Mouse (Mus musculus) thymus, postnatal 0 days (tissue): ENCODE results near the gene Cdc42ep2. TPM values are rescaled to one million over a fixed set of nuclear protein-coding genes. Genes with fewer than 3 reads are reported as not detected.
"Not testable (repeated sequence)": the region's sequence is repeated elsewhere in the genome, so short reads cannot be mapped to it uniquely, and the experiment has no call there.

Experiments
- DNase-seq: peaks from one replicate; pipeline ENCODE4 v3.0.0-alpha.2; 2015; ENCODE audit warnings: low spot score
- polyA plus RNA-seq: library from polyadenylated mRNA; unstranded; fragments of >200 nt; fragmentation: Nextera tagmentation; extraction: Ambion mirVana; gene quantifications from 2 replicates; pipeline ENCODE4 v1.2.1, GENCODE M21; 2015

Cdc42ep2 gene
- polyA plus RNA-seq, 1 experiment from 2014 or later: 5.2 TPM

DNA sequence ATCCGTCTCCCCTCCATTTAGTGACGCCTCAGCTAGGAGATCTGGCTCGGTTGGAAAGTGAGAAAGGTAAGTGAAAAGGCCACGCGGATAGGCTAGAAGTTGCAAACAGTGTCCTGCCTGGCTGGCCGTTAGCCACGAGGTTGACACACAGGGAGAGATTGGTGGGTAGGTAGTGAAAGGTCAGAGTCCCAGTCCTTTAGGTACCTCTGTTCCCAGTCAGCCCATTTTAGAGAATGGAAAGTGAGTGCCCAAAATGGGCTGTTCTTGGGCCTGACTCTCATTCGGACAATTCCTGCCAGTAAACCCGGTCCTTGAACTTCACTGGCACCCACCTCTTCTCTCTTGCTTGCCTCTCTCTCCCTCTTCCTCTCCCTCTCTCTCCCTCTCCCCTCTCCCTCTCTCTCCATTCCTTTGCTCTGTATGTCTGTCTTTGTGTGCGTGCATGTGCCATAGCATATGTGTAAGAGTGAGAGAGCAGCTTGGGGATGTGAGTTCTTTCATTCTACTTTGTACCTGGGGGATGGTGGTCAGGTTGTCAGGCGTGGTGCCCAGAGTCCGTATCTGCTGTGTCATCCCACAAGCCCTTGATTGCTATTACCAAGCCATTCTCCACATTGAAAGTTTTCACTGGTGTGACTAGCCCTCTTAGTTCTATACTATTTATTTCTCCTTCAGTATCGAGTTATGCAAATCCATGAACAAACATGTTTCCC, 11.5 kb downstream of the Cdc42ep2 start, which contains the start of gene Dpf2:
Gene Dpf2 (minus strand): TSS at position 4 of the 713 bp plus-strand sequence.
- no peak for DNase-seq

DNA sequence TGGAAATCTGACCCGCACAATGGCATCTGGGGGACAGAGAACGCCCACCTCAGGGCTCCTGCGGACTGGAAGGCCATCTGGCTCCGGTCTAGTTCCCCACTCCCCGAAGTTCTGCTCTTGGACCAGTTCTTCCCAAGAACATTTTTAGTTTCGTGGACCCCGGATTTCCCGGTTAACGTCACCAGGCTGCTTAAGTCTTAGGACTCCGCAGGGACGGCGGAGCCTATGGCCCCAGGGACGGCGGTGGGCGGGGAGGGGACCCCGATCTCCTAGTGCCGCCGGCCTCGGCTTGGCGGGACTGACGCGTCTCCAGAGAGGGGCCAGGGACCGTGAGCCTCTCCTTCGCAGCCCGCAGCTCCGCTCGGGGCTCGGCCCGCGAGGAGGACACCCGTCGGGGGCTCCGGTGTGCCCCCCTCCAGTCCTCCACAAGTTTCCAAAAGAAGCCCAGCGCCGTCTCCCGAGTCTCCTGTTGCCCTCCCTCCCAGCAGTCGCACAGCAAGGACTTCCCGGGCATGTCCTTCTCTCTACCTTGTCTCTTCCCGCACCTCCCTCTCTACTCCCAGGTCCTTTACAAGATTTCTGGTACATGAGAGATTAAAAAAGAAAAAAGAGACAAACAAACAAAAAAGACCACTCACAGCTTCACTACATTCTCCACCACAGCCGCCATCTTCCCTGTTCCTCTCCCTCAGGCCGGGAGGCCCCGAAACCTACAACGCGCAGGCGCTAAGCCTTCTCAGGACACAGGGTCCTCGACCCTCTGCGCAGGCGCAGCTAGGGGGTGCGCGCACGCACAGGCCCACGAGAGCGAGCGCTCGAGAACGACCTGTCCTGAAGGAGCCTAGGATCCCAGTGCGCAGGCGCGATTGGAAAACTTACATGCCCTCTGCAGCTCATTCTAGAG, 12.3 kb downstream of the Cdc42ep2 start:
- peak; percentile 100 for DNase-seq

DNA sequence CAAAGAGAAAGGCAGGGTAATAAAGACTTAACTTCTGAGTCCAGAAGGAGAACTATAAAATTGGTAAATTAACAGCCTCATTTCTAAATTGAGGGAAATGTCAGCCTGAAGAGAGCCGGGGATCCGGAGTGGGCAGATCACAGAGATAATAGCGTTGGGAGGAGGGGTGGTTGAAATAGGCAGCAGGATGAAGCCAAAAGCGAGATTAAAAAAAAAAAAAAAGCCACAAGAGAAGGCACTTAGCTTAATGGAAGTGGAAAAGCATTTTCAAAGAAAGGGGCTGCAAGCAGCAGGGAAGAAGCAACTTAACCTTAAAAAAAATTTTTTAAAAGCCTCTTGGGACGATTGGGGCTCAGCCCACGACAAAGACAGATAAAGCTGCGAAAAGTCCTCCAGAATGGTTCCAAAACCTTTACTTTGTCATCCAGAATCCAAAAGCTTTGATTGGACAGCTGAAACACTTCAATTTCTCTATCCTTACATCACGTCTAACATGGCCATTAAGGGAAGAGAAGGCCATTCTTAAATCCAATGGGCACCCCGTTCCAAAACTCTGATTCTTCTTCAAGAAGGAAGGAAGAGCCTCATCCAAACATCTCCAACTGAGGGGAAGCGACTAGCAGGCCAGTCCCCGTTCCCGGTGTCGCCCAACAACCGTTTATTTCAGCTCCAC, 13.1 kb downstream of the Cdc42ep2 start:
- DNase-seq: peak; percentile 9

DNA sequence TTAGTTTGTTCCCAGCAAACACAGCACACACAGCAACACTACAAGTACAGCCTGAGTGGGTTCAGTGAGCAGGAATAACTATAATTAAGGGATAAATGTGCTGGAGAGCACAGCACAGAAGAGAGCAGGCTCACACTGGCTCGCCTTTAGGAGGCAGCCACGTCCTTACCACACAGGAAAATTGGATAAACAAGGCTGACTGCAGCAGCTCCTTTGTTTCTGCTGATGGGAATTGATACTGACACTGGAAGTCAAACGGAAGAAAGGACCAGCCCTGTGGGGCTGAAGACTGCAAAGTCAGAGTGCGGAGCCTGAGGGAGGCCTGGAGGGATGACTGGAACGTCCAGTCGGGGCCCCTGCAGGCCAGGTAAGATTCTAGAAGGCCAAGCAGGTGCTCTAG, 14.4 kb downstream of the Cdc42ep2 start:
- DNase-seq: no peak

DNA sequence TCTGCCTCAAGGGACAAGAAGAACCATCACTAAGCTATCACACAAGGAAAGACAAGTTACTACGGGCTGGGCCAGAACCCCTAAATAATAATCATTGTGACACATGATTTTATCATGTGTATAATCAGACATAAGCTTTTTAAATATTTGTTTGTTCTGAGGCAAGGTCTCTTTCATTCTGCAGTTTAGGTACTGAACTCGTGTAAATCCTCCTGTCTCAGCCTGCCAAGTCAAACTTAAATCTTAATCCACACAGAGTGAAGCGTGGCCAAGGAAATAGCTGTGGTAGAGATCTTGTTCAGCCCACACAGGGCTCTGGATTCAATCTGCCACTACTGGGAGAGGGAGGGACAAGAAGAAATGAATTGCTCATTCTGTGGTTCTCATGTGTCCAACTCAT, 17.3 kb downstream of the Cdc42ep2 start:
- no peak for DNase-seq

DNA sequence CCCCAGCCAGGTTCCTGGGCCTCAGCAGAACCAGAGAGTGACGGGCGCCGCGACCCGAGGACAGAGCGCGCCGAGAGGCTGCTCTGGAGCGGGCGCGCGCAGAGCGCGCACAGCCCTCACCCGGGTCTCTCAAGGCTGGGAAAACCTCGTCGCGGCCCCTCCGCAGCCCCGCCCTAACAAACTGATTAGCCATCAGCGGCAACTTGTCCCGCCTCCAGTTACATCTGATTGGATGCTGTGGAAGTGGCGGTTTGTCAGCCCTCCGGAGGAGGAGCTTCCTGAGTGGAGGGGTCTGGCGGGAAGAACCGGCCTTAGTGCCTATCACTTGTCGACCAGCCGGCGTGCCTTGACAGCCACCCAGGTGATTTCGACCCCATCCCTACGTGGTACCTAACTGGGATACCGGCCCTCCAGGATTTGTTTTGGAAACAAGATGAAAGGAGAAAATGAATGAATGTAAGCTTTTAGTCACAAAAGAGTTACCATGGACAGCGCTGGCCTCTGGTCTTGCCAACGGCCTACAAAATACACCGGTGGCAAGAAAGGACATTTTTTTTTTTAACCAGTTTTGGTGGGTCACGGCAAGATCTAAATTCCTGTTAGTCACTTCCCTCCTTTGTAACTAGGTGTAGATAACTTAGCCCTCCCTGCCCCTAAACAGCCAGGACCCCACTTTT, 30.5 kb downstream of the Cdc42ep2 start, which contains the start of gene Tigd3:
Gene Tigd3 (minus strand): TSS at position 148 of the 677 bp plus-strand sequence.
- DNase-seq: peak; percentile 97

DNA sequence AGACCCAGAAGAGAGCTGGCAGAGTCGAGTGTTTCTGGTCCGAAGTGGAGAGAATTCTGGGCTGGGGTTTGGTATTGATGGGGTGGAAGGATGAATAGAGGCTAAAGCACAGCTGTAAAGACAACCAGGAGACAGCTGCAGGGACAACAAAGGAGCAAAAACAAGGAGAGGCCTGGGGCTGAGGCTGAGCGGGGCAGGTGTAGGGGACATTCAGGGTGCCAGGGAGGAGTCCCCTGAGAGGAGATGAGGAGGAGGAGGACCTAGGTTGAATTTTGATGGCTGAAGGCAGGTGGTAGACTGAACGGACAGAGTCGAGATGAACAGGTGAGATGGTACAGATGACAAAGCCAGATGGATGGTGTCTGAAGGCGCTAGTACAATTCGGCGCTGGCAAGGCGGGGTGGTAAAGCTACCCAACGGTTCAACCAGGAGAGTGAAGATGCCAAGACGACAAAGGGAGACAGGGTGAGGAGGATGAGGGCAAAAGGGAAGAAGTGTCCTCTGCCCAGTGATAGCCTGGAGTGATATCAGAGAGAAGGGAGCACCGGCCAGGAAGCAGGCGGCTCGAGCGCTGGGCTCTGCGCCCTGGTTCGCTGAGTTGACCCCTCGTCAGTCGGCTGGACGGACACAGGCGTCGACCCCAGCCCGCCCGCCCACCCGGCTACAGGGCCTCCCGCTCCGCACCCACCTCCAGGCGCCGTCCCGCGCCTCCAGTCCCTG, 31.2 kb downstream of the Cdc42ep2 start:
- DNase-seq: peak; percentile 23

DNA sequence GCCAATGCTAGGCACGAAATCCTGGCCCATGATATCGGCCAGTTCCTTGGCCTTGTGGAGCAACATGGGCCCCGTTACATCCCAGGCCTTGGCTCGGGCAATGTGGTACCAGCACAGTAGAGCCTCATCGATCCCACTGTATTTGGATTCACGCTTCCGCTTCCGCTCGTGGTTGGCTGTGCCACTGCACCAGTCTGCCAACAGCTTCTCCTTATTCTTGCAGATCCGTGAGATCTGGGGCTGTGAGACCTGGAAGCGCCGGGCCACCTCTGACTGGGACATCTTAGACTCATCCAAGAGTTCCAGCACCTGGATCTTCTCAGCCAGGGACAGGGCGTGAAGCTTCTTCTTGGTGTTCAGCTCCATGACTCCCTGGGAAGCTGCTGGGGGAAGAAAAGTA, 31.9 kb downstream of the Cdc42ep2 start:
- DNase-seq: no peak

DNA sequence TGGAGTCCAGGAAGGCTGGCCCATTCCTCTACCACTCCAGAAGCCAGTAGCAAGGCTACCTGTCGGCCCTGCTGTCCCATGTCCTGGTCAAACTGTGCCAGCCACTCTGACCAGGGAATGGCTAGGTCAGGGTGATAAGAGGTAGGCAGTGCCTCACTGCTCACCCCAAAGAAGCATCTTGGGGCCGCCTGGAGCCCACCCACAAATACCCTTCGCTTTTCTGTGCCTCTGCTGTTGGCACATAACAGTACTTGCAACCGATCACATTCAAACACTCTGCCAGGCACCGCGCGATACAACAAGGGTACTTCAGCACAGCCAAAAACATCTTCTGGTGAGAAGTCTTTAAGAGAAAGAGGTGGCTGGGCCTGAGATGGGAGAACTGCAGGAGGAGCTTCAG, 32.4 kb downstream of the Cdc42ep2 start:
- no peak for DNase-seq

DNA sequence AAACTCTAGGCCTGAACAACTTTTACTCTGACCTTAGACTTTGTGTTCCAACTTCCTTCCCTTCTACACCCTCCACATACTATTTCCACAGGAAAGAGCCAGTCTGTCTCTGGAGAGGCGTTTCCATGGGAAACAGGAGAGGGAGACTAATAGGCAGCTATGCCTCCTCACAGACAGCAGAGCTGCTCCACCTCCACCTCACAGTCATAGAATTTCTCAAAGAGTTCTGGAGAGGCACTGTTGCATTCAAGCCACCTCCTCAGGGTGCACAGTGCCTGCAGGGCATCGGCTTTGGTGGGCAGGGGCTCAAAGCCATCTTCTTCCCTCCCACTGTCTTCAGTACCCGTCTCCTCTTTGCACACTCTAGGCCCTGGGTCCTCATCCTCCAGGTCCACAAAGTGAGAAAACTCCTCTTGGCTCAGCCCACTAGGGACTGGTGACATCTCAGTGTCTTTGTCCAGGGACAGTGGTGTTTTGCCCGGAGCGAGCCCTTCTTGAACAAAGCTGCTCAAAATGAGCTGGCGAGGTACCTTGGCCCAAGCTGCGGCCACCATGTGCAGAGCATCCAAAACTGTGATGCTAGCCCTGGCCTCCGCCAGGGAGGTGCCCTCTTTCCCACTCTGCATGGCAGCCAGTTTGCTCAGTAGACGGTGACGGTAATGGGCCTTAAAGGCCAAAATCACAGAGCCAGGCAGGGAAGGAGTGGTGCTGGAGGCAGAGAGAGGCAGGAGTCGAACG, 32.9 kb downstream of the Cdc42ep2 start:
- DNase-seq: no peak

DNA sequence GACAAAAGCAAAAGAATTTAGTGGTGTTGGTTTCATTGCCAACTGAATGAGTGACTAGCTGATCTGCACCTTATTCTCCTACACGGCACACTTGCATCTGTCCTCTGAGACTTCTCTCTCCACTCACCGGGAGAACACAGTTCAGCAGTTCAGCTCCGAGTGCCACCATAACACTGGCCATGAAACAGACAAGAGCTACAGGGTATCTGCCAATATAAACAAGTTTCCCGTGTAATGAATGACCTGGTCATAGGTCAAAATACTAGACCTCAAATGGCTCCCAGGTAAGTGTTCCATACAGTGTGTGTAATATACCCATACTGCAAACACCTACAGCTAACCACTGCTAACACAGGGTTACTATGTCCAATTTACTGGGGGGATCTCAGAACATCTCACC, 35.4 kb downstream of the Cdc42ep2 start:
- DNase-seq: no peak

DNA sequence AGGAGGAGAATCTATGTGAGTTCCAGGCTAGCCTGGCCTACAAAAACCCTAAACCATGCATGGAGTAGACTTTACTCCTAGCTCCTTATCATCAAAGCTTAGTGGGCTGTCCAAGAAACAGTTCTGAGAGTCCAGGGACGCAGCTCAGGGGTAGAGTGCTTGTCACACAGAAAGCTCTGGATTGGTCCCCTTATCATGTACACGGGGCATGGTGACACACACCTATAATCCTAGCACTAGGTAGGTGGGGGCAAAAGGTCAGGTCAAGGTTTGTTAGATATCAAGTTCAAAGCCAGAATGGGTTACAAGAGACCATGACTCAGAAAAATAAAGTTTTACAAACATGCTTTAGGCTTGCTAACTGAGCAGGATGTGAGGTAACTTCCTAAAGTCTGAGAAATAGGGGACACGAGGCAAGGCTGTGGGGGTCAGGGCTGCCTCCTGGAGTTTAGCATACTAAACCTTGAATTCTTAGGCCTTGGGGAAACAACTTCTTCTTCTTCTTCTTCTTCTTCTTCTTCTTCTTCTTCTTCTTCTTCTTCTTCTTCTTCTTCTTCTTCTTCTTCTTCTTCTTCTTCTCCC, 37.3 kb downstream of the Cdc42ep2 start:
- no peak for DNase-seq

DNA sequence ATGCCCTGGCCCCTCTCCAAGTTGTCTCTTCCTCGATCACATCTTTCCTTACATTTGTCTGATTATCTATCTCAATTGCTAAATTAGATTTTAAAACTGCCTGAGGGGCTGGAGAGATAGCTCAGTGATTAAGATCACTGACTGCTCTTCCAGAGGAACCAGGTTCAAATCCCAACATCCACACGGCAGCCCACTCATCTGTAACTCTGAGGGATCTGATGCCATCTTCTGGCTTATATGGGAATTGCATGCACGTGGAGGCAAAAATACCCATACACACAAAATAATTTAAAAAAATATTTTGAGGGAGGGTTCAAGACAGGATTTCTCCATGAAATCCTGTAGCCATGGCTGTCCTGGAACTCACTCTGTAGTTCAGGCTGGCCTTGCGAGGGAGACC, 38.8 kb downstream of the Cdc42ep2 start:
- peak; percentile 41 for DNase-seq

DNA sequence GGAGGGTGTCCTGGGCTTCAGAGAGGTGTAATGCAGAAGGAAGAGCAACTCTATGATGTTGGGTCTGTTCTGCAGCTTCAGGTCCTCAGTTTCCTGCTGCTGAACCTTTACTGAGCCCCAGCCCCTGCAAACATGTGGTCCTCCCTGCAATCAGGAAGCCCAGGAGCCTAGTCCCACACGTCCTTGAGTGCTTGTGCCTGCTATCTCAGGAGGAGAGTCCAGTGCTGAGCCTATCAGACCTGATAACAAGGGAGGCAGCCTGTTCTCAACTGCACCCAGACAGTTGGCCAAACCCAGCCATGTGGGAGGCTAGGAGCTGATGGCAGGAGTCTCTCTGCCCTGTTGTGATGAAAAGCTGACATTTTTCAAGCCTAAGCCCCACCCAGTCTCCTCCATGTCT, 40.7 kb downstream of the Cdc42ep2 start:
- DNase-seq: no peak

DNA sequence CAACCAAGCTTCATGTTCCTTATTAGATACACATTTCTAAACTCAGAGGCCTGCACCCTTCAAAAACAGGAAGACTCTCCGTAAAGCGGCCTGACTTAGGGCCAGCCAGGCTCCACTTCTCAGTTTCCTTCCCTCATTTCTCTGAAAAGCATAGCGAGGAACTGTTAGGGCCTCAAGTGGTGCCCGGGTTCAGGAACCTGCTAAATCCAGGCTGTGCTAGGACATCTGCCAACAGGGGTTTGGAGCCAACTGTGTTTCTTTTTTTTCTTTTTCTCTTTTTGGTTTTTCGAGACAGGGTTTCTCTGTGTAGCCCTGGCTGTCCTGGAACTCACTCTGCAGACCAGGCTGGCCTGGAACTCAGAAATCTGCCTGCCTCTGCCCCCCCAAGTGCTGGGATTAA, 42.5 kb downstream of the Cdc42ep2 start:
- not testable (repeated sequence) for DNase-seq

DNA sequence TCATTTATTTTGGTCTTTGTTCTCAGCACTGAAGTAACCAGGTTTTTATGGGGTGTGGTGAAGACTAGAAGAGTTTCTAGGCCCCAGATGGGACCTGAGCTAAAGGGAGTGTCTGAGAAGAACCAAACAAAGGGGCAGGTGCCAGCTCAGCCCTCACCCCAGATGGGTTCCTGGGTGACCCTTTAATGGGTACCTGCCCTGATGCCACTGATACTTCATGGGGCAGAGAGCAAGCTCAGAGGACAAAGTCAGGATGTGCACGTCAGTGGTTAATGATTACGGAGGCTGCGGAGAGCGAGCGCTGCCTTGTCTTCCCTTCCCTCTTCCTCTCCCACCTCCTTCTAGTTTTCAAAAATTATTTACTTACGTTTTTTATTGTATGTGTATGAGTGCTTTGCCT, 43.5 kb downstream of the Cdc42ep2 start:
- DNase-seq: no peak

DNA sequence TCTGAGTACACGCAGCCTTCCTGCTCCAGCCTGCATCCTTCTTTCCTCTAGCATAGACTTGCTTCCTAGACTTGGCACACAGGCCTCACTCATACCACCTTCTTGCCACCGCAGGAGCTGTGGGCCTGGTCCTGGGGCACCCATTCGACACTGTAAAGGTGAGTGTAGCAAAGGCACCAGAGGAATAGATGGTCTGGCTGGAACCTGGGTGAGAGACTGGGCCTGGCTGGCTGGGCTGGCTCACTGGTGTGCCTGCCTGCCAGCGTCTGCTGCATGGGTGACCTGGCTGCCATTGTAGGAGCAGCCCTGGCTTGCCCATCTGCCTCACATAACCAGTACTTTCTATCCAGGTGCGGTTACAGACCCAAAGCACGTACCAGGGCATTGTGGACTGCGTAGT, 44.9 kb downstream of the Cdc42ep2 start:
- no peak for DNase-seq

DNA sequence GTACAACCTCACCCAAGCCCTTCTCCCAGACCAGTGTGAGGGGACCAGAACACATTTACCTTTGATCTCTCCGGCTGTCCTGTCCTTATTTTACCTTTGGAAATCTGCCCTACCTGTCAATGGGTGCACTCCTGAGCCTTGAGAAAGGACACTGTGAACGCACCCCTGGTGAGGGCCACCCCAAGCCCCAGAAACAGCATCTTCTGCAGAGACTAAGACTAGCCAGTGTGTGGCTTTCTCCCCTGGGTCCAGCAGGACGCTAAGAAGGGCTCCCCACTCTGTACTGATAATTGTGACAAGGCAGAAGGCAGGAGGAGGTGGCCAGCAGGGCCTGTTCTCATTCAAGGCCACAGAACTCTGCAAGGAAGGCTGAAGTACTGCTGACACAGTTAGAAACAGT, 45.7 kb downstream of the Cdc42ep2 start:
- DNase-seq: no peak

DNA sequence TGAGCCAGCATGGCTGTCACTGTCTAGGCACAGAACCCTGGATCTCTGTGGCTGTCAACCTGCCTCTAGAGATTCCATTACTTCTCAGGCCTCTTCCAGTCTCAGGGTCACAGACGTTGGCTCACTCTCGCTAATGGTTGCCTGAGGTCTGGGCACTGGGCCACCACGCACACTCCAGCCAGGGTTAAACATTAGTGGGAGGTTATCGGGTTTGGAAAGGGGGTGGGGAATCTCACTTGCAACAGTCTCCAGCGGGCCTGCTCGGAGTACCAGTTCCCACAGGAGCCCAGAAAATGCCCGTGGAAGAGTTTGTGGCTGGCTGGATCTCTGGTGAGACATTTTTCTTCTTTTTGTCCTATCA, 46.3 kb downstream of the Cdc42ep2 start:
- DNase-seq: no peak
